Mouse (Mus musculus) embryonic fibroblast, embryonic 13.5 days (primary cell): ENCODE measurements around the gene Ppm1e.

Source experiments
- CTCF ChIP-seq: IDR thresholded peaks from 2 replicates; pipeline ENCODE4 v1.5.1; 2011; ENCODE audit warnings: mild to moderate bottlenecking, control low read depth, low read length, moderate library complexity, borderline replicate concordance; ENCODE audit not compliant: insufficient read depth
- POLR2A ChIP-seq: IDR thresholded peaks from 2 replicates; pipeline ENCODE4 v1.6.1; 2011; ENCODE audit warnings: low read depth, mild to moderate bottlenecking, control low read depth, low read length, moderate library complexity

DNA sequence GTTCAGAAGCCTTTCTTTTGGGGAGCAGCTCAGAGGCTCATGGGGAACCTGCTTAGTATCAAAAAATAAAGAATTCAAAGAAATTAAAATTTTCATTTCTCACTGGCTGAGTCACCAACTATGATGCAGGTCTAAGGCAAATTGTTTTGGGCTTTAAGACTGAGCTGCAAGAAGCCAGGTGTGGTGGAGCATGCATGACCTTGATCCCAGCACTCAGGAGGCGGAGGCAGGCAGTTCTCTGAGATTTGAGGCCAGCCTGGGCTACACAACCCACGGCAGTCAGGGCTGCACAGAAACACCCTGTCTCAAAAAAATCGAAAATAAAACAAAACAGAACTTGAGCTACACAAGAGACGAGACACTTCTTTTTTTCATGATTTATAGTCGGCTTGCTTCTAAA, 38.8 kb downstream of the Ppm1e start:
- TF ChIP-seq CTCF (no peak), POLR2A (no peak)
